Mouse (Mus musculus): Measurements from ENCODE around the gene Meis1. TPM values are rescaled to one million over a fixed set of nuclear protein-coding genes. Genes with fewer than 3 reads are reported as not detected.

Gene Meis1
- polyA plus RNA-seq, 2 experiments: 5.6 to 6.2 TPM

GRCm38 (mm10) chr11:18926798-18927197 lies 92.0 kb downstream of the Meis1 start:
- TF ChIP-seq CTCF (IDR thresholded peaks at IDR 0.05; ENCODE audit: low read depth) (no peak), EP300 (IDR thresholded peaks at IDR 0.05; ENCODE audit: low read depth) (no peak)
- Histone ChIP-seq H3K9ac (replicated peaks) (no peak overlapping the region), H3K36me3 (replicated peaks; ENCODE audit: control insufficient read depth, insufficient read depth, low read depth) (no peaks in the 10 kb centered on the region), H3K27me3 (ENCODE audit: control insufficient read depth, insufficient read depth, low read length) (no peaks in the 10 kb centered on the region), H3K4me1 (replicated peaks; ENCODE audit: control insufficient read depth in 2 of 2, insufficient read depth in 2 of 2, low read length in 1 of 2) (peaks cover 0 to 14% of the 10 kb centered on the region in 2 experiments; a peak in 2 of 4 replicates), H3K9me3 (ENCODE audit: control insufficient read depth, low read length) (no peaks in the 10 kb centered on the region), H3K4me3 (ENCODE audit: insufficient read depth in 1 of 2, low read depth in 2 of 2, low read length in 2 of 2) (no peak overlapping the region), H3K4me2 (ENCODE audit: low read depth) (no peak overlapping the region), H3K27ac (no peak overlapping the region)
- no peak for ATAC-seq (ENCODE audit: insufficient read depth)
- DNase-seq (ENCODE audit: low read depth in 3 of 3, low spot score in 3 of 3): no peak
- 53% methylated on average over 2 of the region's 2 CpGs for WGBS (ENCODE audit: insufficient replicate concordance)

GRCm38 (mm10) chr11:18924583-18925334 lies 94.0 kb downstream of the Meis1 start:
- 13% methylated on average over 2 of the region's 2 CpGs for WGBS (ENCODE audit: insufficient replicate concordance)
- Histone ChIP-seq H3K4me3 (ENCODE audit: insufficient read depth in 1 of 2, low read depth in 2 of 2, low read length in 2 of 2) (no peak overlapping the region), H3K27me3 (ENCODE audit: control insufficient read depth, insufficient read depth, low read length) (no peaks in the 10 kb centered on the region), H3K9ac (replicated peaks) (no peak overlapping the region), H3K9me3 (ENCODE audit: control insufficient read depth, low read length) (no peaks in the 10 kb centered on the region), H3K4me2 (ENCODE audit: low read depth) (no peak overlapping the region), H3K4me1 (replicated peaks; ENCODE audit: control insufficient read depth in 2 of 2, insufficient read depth in 2 of 2, low read length in 1 of 2) (peaks cover 0 to 14% of the 10 kb centered on the region in 2 experiments; a peak in 2 of 4 replicates), H3K27ac (no peak overlapping the region), H3K36me3 (replicated peaks; ENCODE audit: control insufficient read depth, insufficient read depth, low read depth) (no peaks in the 10 kb centered on the region)
- ATAC-seq (ENCODE audit: insufficient read depth) (no peak), DNase-seq (ENCODE audit: low read depth in 3 of 3, low spot score in 3 of 3) (peak; percentile 17 to 38 (median 20))
- no peak for TF ChIP-seq CTCF (IDR thresholded peaks at IDR 0.05; ENCODE audit: low read depth)
- TF ChIP-seq EP300 (IDR thresholded peaks at IDR 0.05; ENCODE audit: low read depth): no peak

- ATAC-seq (ENCODE audit: insufficient read depth) (no peak), DNase-seq (ENCODE audit: low read depth in 3 of 3, low spot score in 3 of 3) (no peak)
- TF ChIP-seq CTCF (IDR thresholded peaks at IDR 0.05; ENCODE audit: low read depth): no peak
- TF ChIP-seq EP300 (IDR thresholded peaks at IDR 0.05; ENCODE audit: low read depth): no peak
- peaks cover 0 to 14% of the 10 kb centered on the region in 2 experiments; a peak in 2 of 4 replicates for H3K4me1 ChIP-seq (replicated peaks; ENCODE audit: control insufficient read depth in 2 of 2, insufficient read depth in 2 of 2, low read length in 1 of 2)
- no peak overlapping the region for H3K4me3 ChIP-seq (ENCODE audit: insufficient read depth in 1 of 2, low read depth in 2 of 2, low read length in 2 of 2)
- no peaks in the 10 kb centered on the region for H3K9me3 ChIP-seq (ENCODE audit: control insufficient read depth, low read length)
- no peak overlapping the region for H3K27ac ChIP-seq
- H3K36me3 ChIP-seq (replicated peaks; ENCODE audit: control insufficient read depth, insufficient read depth, low read depth): no peaks in the 10 kb centered on the region
- no peak overlapping the region for H3K4me2 ChIP-seq (ENCODE audit: low read depth)
- WGBS (ENCODE audit: insufficient replicate concordance): 14% methylated on average over 5 of the region's 5 CpGs
- H3K9ac ChIP-seq (replicated peaks): no peak overlapping the region
- no peaks in the 10 kb centered on the region for H3K27me3 ChIP-seq (ENCODE audit: control insufficient read depth, insufficient read depth, low read length)
Measured at GRCm38 (mm10) chr11:18923274-18923673, 95.5 kb downstream of the Meis1 start.

GRCm38 (mm10) chr11:18920651-18921050 lies 98.1 kb downstream of the Meis1 start:
- no peak overlapping the region for H3K9ac ChIP-seq (replicated peaks)
- no peak overlapping the region for H3K4me3 ChIP-seq (ENCODE audit: insufficient read depth in 1 of 2, low read depth in 2 of 2, low read length in 2 of 2)
- H3K36me3 ChIP-seq (replicated peaks; ENCODE audit: control insufficient read depth, insufficient read depth, low read depth): no peaks in the 10 kb centered on the region
- no peaks in the 10 kb centered on the region for H3K27me3 ChIP-seq (ENCODE audit: control insufficient read depth, insufficient read depth, low read length)
- no peaks in the 10 kb centered on the region for H3K9me3 ChIP-seq (ENCODE audit: control insufficient read depth, low read length)
- no peak for DNase-seq (ENCODE audit: low read depth in 3 of 3, low spot score in 3 of 3)
- H3K27ac ChIP-seq: no peak overlapping the region
- TF ChIP-seq CTCF (IDR thresholded peaks at IDR 0.05; ENCODE audit: low read depth) (no peak), EP300 (IDR thresholded peaks at IDR 0.05; ENCODE audit: low read depth) (no peak)
- H3K4me2 ChIP-seq (ENCODE audit: low read depth): no peak overlapping the region
- H3K4me1 ChIP-seq (replicated peaks; ENCODE audit: control insufficient read depth in 2 of 2, insufficient read depth in 2 of 2, low read length in 1 of 2): peaks cover 0 to 12% of the 10 kb centered on the region in 2 experiments; a peak in 2 of 4 replicates
- 53% methylated on average over 3 of the region's 3 CpGs for WGBS (ENCODE audit: insufficient replicate concordance)
- ATAC-seq (ENCODE audit: insufficient read depth): no peak

GRCm38 (mm10) chr11:18919162-18919762 lies 99.5 kb downstream of the Meis1 start:
- Histone ChIP-seq H3K4me2 (ENCODE audit: low read depth) (no peak overlapping the region), H3K4me1 (replicated peaks; ENCODE audit: control insufficient read depth in 2 of 2, insufficient read depth in 2 of 2, low read length in 1 of 2) (peaks cover 0 to 7% of the 10 kb centered on the region in 2 experiments; a peak in 2 of 4 replicates), H3K27ac (no peak overlapping the region), H3K9me3 (ENCODE audit: control insufficient read depth, low read length) (no peaks in the 10 kb centered on the region), H3K27me3 (ENCODE audit: control insufficient read depth, insufficient read depth, low read length) (no peaks in the 10 kb centered on the region), H3K36me3 (replicated peaks; ENCODE audit: control insufficient read depth, insufficient read depth, low read depth) (no peaks in the 10 kb centered on the region), H3K9ac (replicated peaks) (no peak overlapping the region), H3K4me3 (ENCODE audit: insufficient read depth in 1 of 2, low read depth in 2 of 2, low read length in 2 of 2) (no peak overlapping the region)
- ATAC-seq (ENCODE audit: insufficient read depth) (no peak), DNase-seq (ENCODE audit: low read depth in 3 of 3, low spot score in 3 of 3) (no peak)
- WGBS (ENCODE audit: insufficient replicate concordance): 55% methylated on average over 3 of the region's 3 CpGs
- TF ChIP-seq CTCF (IDR thresholded peaks at IDR 0.05; ENCODE audit: low read depth) (no peak), EP300 (IDR thresholded peaks at IDR 0.05; ENCODE audit: low read depth) (no peak)
